Mouse (Mus musculus): ENCODE measurements around the gene Tmem51. TPM values are rescaled to one million over a fixed set of nuclear protein-coding genes. Genes with fewer than 3 reads are reported as not detected.
A peak's percentile ranks its signal among the peaks of the same experiment; 100 is the strongest.

Tmem51 gene
- total and polyA plus RNA-seq, 3 experiments: 1.4 to 8.0 (median 8.0) TPM

DNA sequence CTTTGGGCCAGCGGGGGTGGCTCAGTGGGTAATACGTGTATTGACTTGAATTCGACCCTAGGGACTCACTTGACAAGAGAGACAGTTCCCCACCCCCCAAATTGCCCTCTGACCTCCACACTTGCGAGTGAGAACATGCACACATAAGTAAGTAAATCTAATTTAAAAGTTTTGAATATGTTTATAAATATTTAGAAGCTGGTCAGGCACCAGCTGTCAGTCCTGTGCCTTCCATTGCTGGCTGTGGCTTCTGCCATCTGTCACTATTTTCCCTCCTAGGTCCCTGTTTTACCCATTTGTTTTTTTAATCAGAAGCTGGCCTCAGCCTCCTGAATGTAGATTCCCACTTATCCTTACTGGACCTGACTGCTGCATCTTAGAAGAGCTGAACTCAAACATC lies 4.3 kb upstream of the Tmem51 start:
- Histone ChIP-seq H3K27ac (ENCODE audit: insufficient read depth, low read depth) (no peak overlapping the region), H3K27me3 (replicated peaks) (peaks cover 20% of the 10 kb centered on the region), H3K79me2 (replicated peaks; ENCODE audit: control insufficient read depth, extremely low read depth, insufficient read depth, poor library complexity, severe bottlenecking) (no peaks in the 10 kb centered on the region), H3K4me3 (replicated peaks in 1 of 3; ENCODE audit: low read depth in 2 of 3, low read length in 2 of 3, poor library complexity in 1 of 3) (no peak overlapping the region), H3K4me1 (ENCODE audit: control insufficient read depth in 1 of 2, insufficient read depth in 2 of 2) (peaks cover 7 to 34% of the 10 kb centered on the region in 2 experiments; a peak in 3 of 4 replicates), H3K36me3 (replicated peaks in 1 of 2; ENCODE audit: control insufficient read depth in 1 of 2, insufficient read depth in 1 of 2, low read length in 1 of 2) (no peaks in the 10 kb centered on the region), H3K4me2 (ENCODE audit: insufficient read depth, low read depth, poor library complexity, severe bottlenecking) (peak overlapping the region; percentile 84; the same call in 1 of the 2 replicates), H3K9me3 (replicated peaks; ENCODE audit: low read length) (peaks cover 3% of the 10 kb centered on the region), H3K9ac (ENCODE audit: insufficient read depth, low read depth) (no peak overlapping the region)
- in situ Hi-C loops (cut with MboI; ENCODE audit: low pct_ligation_motif_present, low pct_unique_long_range_greater_than_20kb, low sequenced_read_pairs): loop anchor here (25.0 kb wide), 1 partner anchor 676 kb away; the partner anchor contains the start of genes Clcnkb and Hspb7
- DNase-seq (ENCODE audit: extremely low read depth): no peak
- dilution Hi-C loops (cut with MboI; ENCODE audit: extremely low pct_ligation_motif_present, extremely low pct_unique_long_range_greater_than_20kb, low sequenced_read_pairs): no loop called here
- TF ChIP-seq ELF1 (IDR thresholded peaks at IDR 0.05; ENCODE audit: low read depth, low read length) (no peak), TBP (conservative IDR thresholded peaks at IDR 0.05; ENCODE audit: low read depth, low read length) (no peak), POLR2A (IDR thresholded peaks at IDR 0.05; ENCODE audit: low read depth, low read length) (no peak), MAFK (IDR thresholded peaks at IDR 0.05; ENCODE audit: insufficient replicate concordance, low read length) (no peak), POLR2AphosphoS2 (IDR thresholded peaks at IDR 0.05; ENCODE audit: low read depth, low read length) (no peak), JUND (conservative IDR thresholded peaks at IDR 0.05; ENCODE audit: low read depth, low read length) (no peak), MEF2A (IDR thresholded peaks at IDR 0.05; ENCODE audit: borderline replicate concordance, low read depth, low read length) (no peak), UBTF (IDR thresholded peaks at IDR 0.05; ENCODE audit: low read depth, low read length) (no peak), CHD2 (IDR thresholded peaks at IDR 0.05; ENCODE audit: low read length) (no peak), RAD21 (IDR thresholded peaks at IDR 0.05; ENCODE audit: low read depth, low read length) (no peak), MYC (IDR thresholded peaks at IDR 0.05; ENCODE audit: low read depth, low read length) (no peak), EP300 (IDR thresholded peaks at IDR 0.05; ENCODE audit: low read length) (no peak), CTCF (conservative IDR thresholded peaks at IDR 0.05 in 1 of 2, IDR thresholded peaks at IDR 0.05 in 1 of 2; ENCODE audit: low read depth in 2 of 2, low read length in 2 of 2) (no peak), CHD1 (IDR thresholded peaks at IDR 0.05; ENCODE audit: low read depth, low read length) (no peak), ZMIZ1 (IDR thresholded peaks at IDR 0.05; ENCODE audit: low read depth, low read length) (no peak), PAX5 (IDR thresholded peaks at IDR 0.05; ENCODE audit: low read length) (no peak), BHLHE40 (IDR thresholded peaks at IDR 0.05; ENCODE audit: low read depth, low read length) (no peak), IRF4 (IDR thresholded peaks at IDR 0.05; ENCODE audit: low read depth, low read length) (no peak), NELFE (IDR thresholded peaks at IDR 0.05; ENCODE audit: low read depth, low read length) (no peak), MAZ (IDR thresholded peaks at IDR 0.05; ENCODE audit: low read depth, low read length) (no peak)

DNA sequence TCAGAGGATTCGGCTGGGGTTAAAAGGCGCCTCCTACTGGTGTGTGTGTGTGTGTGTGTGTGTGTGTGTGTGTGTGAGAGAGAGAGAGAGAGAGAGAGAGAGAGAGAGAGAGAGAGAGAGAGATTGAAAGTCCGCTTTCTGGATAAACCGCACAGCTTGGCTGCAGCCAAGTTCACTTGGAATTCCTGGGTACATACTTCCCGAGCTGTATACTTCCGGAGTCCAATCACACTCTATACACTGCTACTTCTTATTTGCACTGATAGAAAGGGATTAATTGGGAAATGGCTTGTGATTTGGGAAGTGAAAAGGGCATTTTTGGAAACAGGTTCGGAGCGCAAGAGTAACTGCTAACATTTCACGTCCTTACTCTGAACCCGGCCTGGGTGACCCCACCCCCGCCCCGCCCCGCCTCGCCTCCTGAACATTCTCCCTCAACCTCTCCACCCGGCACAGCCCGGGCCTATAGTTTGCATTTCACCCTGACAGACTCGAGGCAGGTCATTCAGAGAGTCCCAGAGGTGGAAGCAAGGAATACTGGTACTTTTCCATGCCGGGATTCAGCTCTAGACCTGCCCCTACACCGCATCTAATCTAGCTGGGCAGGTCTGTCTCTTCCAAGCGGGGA lies 946 bp upstream of the Tmem51 start:
- H3K4me3 ChIP-seq (replicated peaks in 1 of 3; ENCODE audit: low read depth in 2 of 3, low read length in 2 of 3, poor library complexity in 1 of 3): no peak overlapping the region
- peaks cover 33% of the 10 kb centered on the region for H3K27me3 ChIP-seq (replicated peaks)
- H3K9ac ChIP-seq (ENCODE audit: insufficient read depth, low read depth): no peak overlapping the region
- H3K4me2 ChIP-seq (ENCODE audit: insufficient read depth, low read depth, poor library complexity, severe bottlenecking): peak overlapping the region; percentile 60
- dilution Hi-C loops (cut with MboI; ENCODE audit: extremely low pct_ligation_motif_present, extremely low pct_unique_long_range_greater_than_20kb, low sequenced_read_pairs): no loop called here
- TF ChIP-seq CTCF (conservative IDR thresholded peaks at IDR 0.05 in 1 of 2, IDR thresholded peaks at IDR 0.05 in 1 of 2; ENCODE audit: low read depth in 2 of 2, low read length in 2 of 2): peak in 1 of 2 experiments; percentile 23; a peak in 2 of 4 replicates
- TF ChIP-seq ZC3H11A (IDR thresholded peaks at IDR 0.05; ENCODE audit: low read depth, low read length): no peak
- peaks cover 11 to 56% of the 10 kb centered on the region in 2 experiments for H3K4me1 ChIP-seq (ENCODE audit: control insufficient read depth in 1 of 2, insufficient read depth in 2 of 2)
- H3K36me3 ChIP-seq (replicated peaks in 1 of 2; ENCODE audit: control insufficient read depth in 1 of 2, insufficient read depth in 1 of 2, low read length in 1 of 2): no peaks in the 10 kb centered on the region
- no peaks in the 10 kb centered on the region for H3K79me2 ChIP-seq (replicated peaks; ENCODE audit: control insufficient read depth, extremely low read depth, insufficient read depth, poor library complexity, severe bottlenecking)
- peaks cover 3% of the 10 kb centered on the region for H3K9me3 ChIP-seq (replicated peaks; ENCODE audit: low read length)
- no peak overlapping the region for H3K27ac ChIP-seq (ENCODE audit: insufficient read depth, low read depth)
- in situ Hi-C loops (cut with MboI; ENCODE audit: low pct_ligation_motif_present, low pct_unique_long_range_greater_than_20kb, low sequenced_read_pairs): loop anchor here (25.0 kb wide), 1 partner anchor 673 kb away; the partner anchor contains the start of genes Clcnkb and Hspb7
- DNase-seq (ENCODE audit: extremely low read depth): no peak

Measured in CH12.LX (cell line).